Mouse (Mus musculus) embryonic facial prominence, embryonic 13.5 days (tissue): ENCODE data around the gene Naa25. TPM values are rescaled to one million over a fixed set of nuclear protein-coding genes. Genes with fewer than 3 reads are reported as not detected.

Source experiments
- ATAC-seq: fragments of 200-750 bp; cut with Nextera tagmentation; 2 replicates; pipeline ENCODE4 v1.8.0; 2017; ENCODE audit warnings: low read depth; ENCODE audit not compliant: insufficient number of reproducible peaks, insufficient read depth, low FRiP score, low TSS enrichment
- H3K27ac ChIP-seq: fragments of 300-500 bp; sonication (generic); 2 replicates; pipeline ENCODE4 v1.5.1; 2015; ENCODE audit warnings: moderate library complexity, mild to moderate bottlenecking, inconsistent platforms
- H3K27me3 ChIP-seq: fragments of 300-500 bp; sonication (generic); 2 replicates; pipeline ENCODE4 v1.6.1; 2015; ENCODE audit warnings: mild to moderate bottlenecking, inconsistent platforms
- H3K36me3 ChIP-seq: fragments of 300-500 bp; sonication (generic); 2 replicates; pipeline ENCODE4 v1.6.1; 2015; ENCODE audit warnings: mild to moderate bottlenecking, inconsistent platforms
- H3K4me1 ChIP-seq: fragments of 300-500 bp; sonication (generic); 2 replicates; pipeline ENCODE4 v1.6.1; 2015; ENCODE audit warnings: inconsistent platforms
- H3K4me2 ChIP-seq: fragments of 300-500 bp; sonication (generic); 2 replicates; pipeline ENCODE4 v1.6.1; 2015; ENCODE audit warnings: moderate library complexity, mild to moderate bottlenecking, inconsistent platforms
- H3K4me3 ChIP-seq: fragments of 300-500 bp; sonication (generic); 2 replicates; pipeline ENCODE4 v1.5.1; 2015; ENCODE audit warnings: mild to moderate bottlenecking, inconsistent platforms
- H3K9ac ChIP-seq: fragments of 300-500 bp; sonication (generic); 2 replicates; pipeline ENCODE4 v1.6.1; 2015; ENCODE audit warnings: mild to moderate bottlenecking, inconsistent platforms
- H3K9me3 ChIP-seq: fragments of 300-500 bp; sonication (generic); 2 replicates; pipeline ENCODE4 v1.6.1; 2016; ENCODE audit warnings: inconsistent platforms
- WGBS: fragments of 180-500 bp; shearing (Covaris S2); methylation state at CpG from one replicate; pipeline ENCODE4 v1.1.7; 2015; ENCODE audit warnings: mixed read lengths; 5-methylcytosine and 5-hydroxymethylcytosine counted together
- polyA plus RNA-seq: library from polyadenylated mRNA; unstranded; fragments of >200 nt; fragmentation: Nextera tagmentation; extraction: Ambion mirVana; gene quantifications from 2 replicates; pipeline ENCODE4 v1.2.1, GENCODE M21; 2015

Naa25 gene
- polyA plus RNA-seq, 1 experiment from 2014 or later: 39.2 TPM

- peak; percentile 33; the same call in 1 of the 2 replicates for ATAC-seq
- Histone ChIP-seq H3K27ac (peak overlapping the region; percentile 72), H3K9ac (peak overlapping the region; percentile 92), H3K4me1 (peaks cover 21% of the 10 kb centered on the region), H3K4me2 (peak overlapping the region; percentile 82), H3K4me3 (peak overlapping the region; percentile 94), H3K9me3 (0 out of 2 replicates have a peak, but pooled peaks cover 4% of the 10 kb centered on the region), H3K36me3 (peaks cover 12% of the 10 kb centered on the region), H3K27me3 (no peaks in the 10 kb centered on the region)
- WGBS: 1% methylated on average over 67 of the region's 67 CpGs
These were observed 619 bp downstream of the Naa25 start for GRCm38 (mm10) chr5:121398146-121398964.

GRCm38 (mm10) chr5:121398965-121399462, 1.3 kb downstream of the Naa25 start:
- Histone ChIP-seq H3K9me3 (0 out of 2 replicates have a peak, but pooled peaks cover 4% of the 10 kb centered on the region), H3K27me3 (no peaks in the 10 kb centered on the region), H3K4me1 (peaks cover 21% of the 10 kb centered on the region), H3K4me3 (peak overlapping the region; percentile 94), H3K4me2 (peak overlapping the region; percentile 82), H3K9ac (peak overlapping the region; percentile 92), H3K36me3 (peaks cover 12% of the 10 kb centered on the region), H3K27ac (no peak overlapping the region)
- WGBS: 52% methylated on average over 9 of the region's 9 CpGs
- no peak for ATAC-seq

GRCm38 (mm10) chr5:121399540-121399939, 1.8 kb downstream of the Naa25 start:
- Histone ChIP-seq H3K4me1 (peaks cover 21% of the 10 kb centered on the region), H3K27ac (no peak overlapping the region), H3K27me3 (no peaks in the 10 kb centered on the region), H3K9ac (peak overlapping the region; percentile 92), H3K36me3 (peaks cover 12% of the 10 kb centered on the region), H3K4me2 (peak overlapping the region; percentile 82), H3K4me3 (peak overlapping the region; percentile 94), H3K9me3 (0 out of 2 replicates have a peak, but pooled peaks cover 1% of the 10 kb centered on the region)
- WGBS: 86% methylated on average over 5 of the region's 5 CpGs
- no peak for ATAC-seq

- Histone ChIP-seq H3K27ac (no peak overlapping the region), H3K4me3 (no peak overlapping the region), H3K36me3 (peaks cover 12% of the 10 kb centered on the region), H3K9ac (no peak overlapping the region), H3K27me3 (no peaks in the 10 kb centered on the region), H3K4me1 (peaks cover 21% of the 10 kb centered on the region), H3K4me2 (no peak overlapping the region), H3K9me3 (no peaks in the 10 kb centered on the region)
- WGBS: 51% methylated on average over 5 of the region's 5 CpGs
- ATAC-seq: no peak
These were observed 2.3 kb downstream of the Naa25 start for GRCm38 (mm10) chr5:121400064-121400463.

GRCm38 (mm10) chr5:121400849-121401248, 3.1 kb downstream of the Naa25 start:
- Histone ChIP-seq H3K27ac (no peak overlapping the region), H3K9ac (no peak overlapping the region), H3K4me1 (peaks cover 21% of the 10 kb centered on the region), H3K9me3 (no peaks in the 10 kb centered on the region), H3K27me3 (no peaks in the 10 kb centered on the region), H3K4me2 (no peak overlapping the region), H3K36me3 (peaks cover 16% of the 10 kb centered on the region), H3K4me3 (no peak overlapping the region)
- no peak for ATAC-seq
- 91% methylated on average over 5 of the region's 5 CpGs for WGBS

GRCm38 (mm10) chr5:121407856-121408255, 10.1 kb downstream of the Naa25 start:
- Histone ChIP-seq H3K9me3 (no peaks in the 10 kb centered on the region), H3K9ac (no peak overlapping the region), H3K27ac (no peak overlapping the region), H3K36me3 (peaks cover 61% of the 10 kb centered on the region), H3K4me1 (no peaks in the 10 kb centered on the region), H3K4me2 (no peak overlapping the region), H3K27me3 (no peaks in the 10 kb centered on the region), H3K4me3 (no peak overlapping the region)
- WGBS: 89% methylated on average over 8 of the region's 8 CpGs
- no peak for ATAC-seq

GRCm38 (mm10) chr5:121410975-121411374, 13.2 kb downstream of the Naa25 start:
- H3K36me3 ChIP-seq: peaks cover 86% of the 10 kb centered on the region

GRCm38 (mm10) chr5:121420721-121421120, 23.0 kb downstream of the Naa25 start:
- Histone ChIP-seq H3K27ac (no peak overlapping the region), H3K27me3 (no peaks in the 10 kb centered on the region), H3K9me3 (no peaks in the 10 kb centered on the region), H3K9ac (no peak overlapping the region), H3K4me1 (no peaks in the 10 kb centered on the region), H3K4me2 (no peak overlapping the region), H3K4me3 (no peak overlapping the region), H3K36me3 (peaks cover 96% of the 10 kb centered on the region)
- ATAC-seq: no peak
- WGBS: 92% methylated on average over 9 of the region's 9 CpGs

More at GRCm38 (mm10) chr5:121410975-121411374, 13.2 kb downstream of the Naa25 start:
- Histone ChIP-seq H3K4me3 (no peak overlapping the region), H3K9ac (no peak overlapping the region), H3K4me1 (no peaks in the 10 kb centered on the region), H3K27ac (no peak overlapping the region), H3K9me3 (no peaks in the 10 kb centered on the region), H3K4me2 (no peak overlapping the region), H3K27me3 (no peaks in the 10 kb centered on the region)
- 93% methylated on average over 4 of the region's 4 CpGs for WGBS
- ATAC-seq: no peak

- no peak for ATAC-seq
- no peaks in the 10 kb centered on the region for H3K4me1 ChIP-seq
- WGBS: 94% methylated on average over 6 of the region's 6 CpGs
- H3K27ac ChIP-seq: no peak overlapping the region
- H3K9me3 ChIP-seq: no peaks in the 10 kb centered on the region
- H3K4me2 ChIP-seq: no peak overlapping the region
- no peaks in the 10 kb centered on the region for H3K27me3 ChIP-seq
- H3K9ac ChIP-seq: 0 out of 2 replicates have a peak overlapping the region, but pooled peaks have one; percentile 7
- H3K36me3 ChIP-seq: peaks cover 96% of the 10 kb centered on the region
- no peak overlapping the region for H3K4me3 ChIP-seq
These were observed 25.1 kb downstream of the Naa25 start for GRCm38 (mm10) chr5:121422787-121423186.

GRCm38 (mm10) chr5:121423297-121423696, 25.6 kb downstream of the Naa25 start:
- Histone ChIP-seq H3K4me1 (no peaks in the 10 kb centered on the region), H3K9me3 (no peaks in the 10 kb centered on the region), H3K36me3 (peaks cover 96% of the 10 kb centered on the region), H3K4me3 (no peak overlapping the region), H3K4me2 (no peak overlapping the region), H3K27me3 (no peaks in the 10 kb centered on the region), H3K9ac (no peak overlapping the region), H3K27ac (no peak overlapping the region)
- no peak for ATAC-seq
- 65% methylated on average over 10 of the region's 10 CpGs for WGBS

GRCm38 (mm10) chr5:121428954-121429353, 31.2 kb downstream of the Naa25 start:
- H3K27me3 ChIP-seq: no peaks in the 10 kb centered on the region
- ATAC-seq: no peak
- 84% methylated on average over 3 of the region's 3 CpGs for WGBS
- no peak overlapping the region for H3K27ac ChIP-seq
- H3K36me3 ChIP-seq: peaks cover 98% of the 10 kb centered on the region
- H3K4me3 ChIP-seq: no peak overlapping the region
- no peaks in the 10 kb centered on the region for H3K9me3 ChIP-seq
- no peak overlapping the region for H3K9ac ChIP-seq
- no peaks in the 10 kb centered on the region for H3K4me1 ChIP-seq
- H3K4me2 ChIP-seq: no peak overlapping the region

GRCm38 (mm10) chr5:121438131-121438530, 40.4 kb downstream of the Naa25 start:
- no peaks in the 10 kb centered on the region for H3K4me1 ChIP-seq
- H3K36me3 ChIP-seq: peaks cover 85% of the 10 kb centered on the region
- no peak overlapping the region for H3K9ac ChIP-seq
- H3K9me3 ChIP-seq: no peaks in the 10 kb centered on the region
- 85% methylated on average over 5 of the region's 5 CpGs for WGBS
- no peak for ATAC-seq
- no peak overlapping the region for H3K4me3 ChIP-seq
- no peak overlapping the region for H3K27ac ChIP-seq
- H3K27me3 ChIP-seq: no peaks in the 10 kb centered on the region
- no peak overlapping the region for H3K4me2 ChIP-seq
